In the genomic region with DNA sequence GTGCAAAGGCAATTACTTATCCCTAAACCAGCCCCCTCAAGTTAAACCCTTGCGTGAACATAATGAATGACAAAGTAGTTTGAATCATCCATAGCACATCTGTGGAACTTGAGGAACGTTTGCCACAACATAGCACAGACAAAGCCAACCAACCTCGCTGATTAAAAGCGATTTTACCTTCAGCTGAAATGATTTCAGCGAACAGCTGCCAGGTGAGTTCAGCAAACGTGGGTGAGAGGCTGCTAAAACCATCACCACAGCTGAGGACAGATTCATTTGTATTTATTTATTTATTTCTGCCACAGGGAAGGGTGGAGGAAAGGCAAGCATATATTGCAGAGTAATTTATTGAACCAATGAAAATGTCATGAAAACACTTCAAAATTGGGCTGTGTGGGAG, we compare ENCODE assay signal across 20 mouse cellular contexts.
"Had no signal": no experiment of that assay in that cellular context is flagged by ENCODE, and none has a peak within 500 bp of the region (broad histone marks: within the 10 kb centered on the region; RNA-seq: fewer than 3 reads in every experiment).

No protein-coding gene starts in this region.

- H3K27ac ChIP-seq: liver, embryonic 15.5 days; lung, embryonic 15.5 days; macrophage; midbrain, embryonic 13.5 days; midbrain, embryonic 15.5 days; neural tube, embryonic 13.5 days; neural tube, embryonic 15.5 days had no signal

- DNase-seq: liver, postnatal 0 days; lung, adult 2 months; lung, postnatal 14 days; lung, postnatal 36 days; retina, postnatal 1 day; right cerebral cortex, postnatal 4 days; spleen, adult 18-20 months; thymus, adult 18-20 months; thymus, postnatal 25 days; thymus, postnatal 4 days had no signal

- H3K36me3 ChIP-seq: liver, embryonic 15.5 days; lung, embryonic 15.5 days; midbrain, embryonic 13.5 days; midbrain, embryonic 15.5 days; neural tube, embryonic 13.5 days; neural tube, embryonic 15.5 days had no signal

- H3K4me1 ChIP-seq: liver, embryonic 15.5 days; lung, embryonic 15.5 days; megakaryocyte, embryonic 14.5 days; midbrain, embryonic 13.5 days; midbrain, embryonic 15.5 days; neural tube, embryonic 13.5 days; neural tube, embryonic 15.5 days had no signal

- H3K9ac ChIP-seq: liver, embryonic 15.5 days; liver, postnatal 0 days; lung, embryonic 15.5 days; midbrain, embryonic 13.5 days; midbrain, embryonic 15.5 days; neural tube, embryonic 13.5 days; neural tube, embryonic 15.5 days had no signal

- ATAC-seq: liver, postnatal 0 days; lung, postnatal 0 days; midbrain, embryonic 13.5 days; midbrain, embryonic 15.5 days had no signal

- H3K9me3 ChIP-seq: liver, embryonic 15.5 days; lung, embryonic 15.5 days; megakaryocyte, embryonic 14.5 days; midbrain, embryonic 13.5 days; midbrain, embryonic 15.5 days; neural tube, embryonic 13.5 days; neural tube, embryonic 15.5 days had no signal

- H3K4me2 ChIP-seq: liver, embryonic 15.5 days; lung, embryonic 15.5 days; midbrain, embryonic 11.5 days; midbrain, embryonic 13.5 days; midbrain, embryonic 15.5 days; neural tube, embryonic 13.5 days; neural tube, embryonic 15.5 days had no signal

- H3K4me3 ChIP-seq: liver, embryonic 15.5 days; lung, embryonic 15.5 days; megakaryocyte, embryonic 14.5 days; midbrain, embryonic 13.5 days; midbrain, embryonic 15.5 days; neural tube, embryonic 13.5 days; neural tube, embryonic 15.5 days had no signal

- H3K27me3 ChIP-seq: liver, embryonic 15.5 days; lung, embryonic 15.5 days; megakaryocyte, embryonic 14.5 days; midbrain, embryonic 13.5 days; midbrain, embryonic 15.5 days; neural tube, embryonic 13.5 days; neural tube, embryonic 15.5 days had no signal
